Mouse (Mus musculus) limb, embryonic 10.5 days (tissue): ENCODE measurements around the gene Sncg. TPM values are rescaled to one million over a fixed set of nuclear protein-coding genes. Genes with fewer than 3 reads are reported as not detected.

Experiments used
- DNase-seq: peaks from one replicate; pipeline ENCODE4 v3.0.0-alpha.2; 2017; ENCODE audit warnings: low spot score
- H3K27ac ChIP-seq: fragments of 300-500 bp; sonication (generic); 2 replicates; pipeline ENCODE4 v1.5.1; 2016; ENCODE audit warnings: mild to moderate bottlenecking
- H3K27me3 ChIP-seq: fragments of 300-500 bp; sonication (generic); 2 replicates; pipeline ENCODE4 v1.6.1; 2016; ENCODE audit warnings: low read depth, mild to moderate bottlenecking; ENCODE audit not compliant: poor library complexity, severe bottlenecking
- H3K36me3 ChIP-seq: fragments of 300-500 bp; sonication (generic); 2 replicates; pipeline ENCODE4 v1.6.1; 2016; ENCODE audit warnings: mild to moderate bottlenecking, moderate library complexity
- H3K4me1 ChIP-seq: fragments of 300-500 bp; sonication (generic); 2 replicates; pipeline ENCODE4 v1.6.1; 2016
- H3K4me3 ChIP-seq: fragments of 300-500 bp; sonication (generic); 2 replicates; pipeline ENCODE4 v1.5.1; 2016; ENCODE audit warnings: mild to moderate bottlenecking, moderate library complexity
- H3K9me3 ChIP-seq: fragments of 300-500 bp; sonication (generic); replicated peaks from 2 replicates; pipeline ENCODE4 v1.6.1; 2016; ENCODE audit warnings: mild to moderate bottlenecking
- WGBS: fragments of 180-500 bp; shearing (Covaris S2); methylation state at CpG from one replicate; pipeline ENCODE4 v1.1.7; 2016; 5-methylcytosine and 5-hydroxymethylcytosine counted together
- polyA plus RNA-seq: library from polyadenylated mRNA; unstranded; fragments of >200 nt; fragmentation: Nextera tagmentation; extraction: Ambion mirVana; gene quantifications from 2 replicates; pipeline ENCODE4 v1.2.1, GENCODE M21; 2016

Gene Sncg
- polyA plus RNA-seq, 1 experiment from 2014 or later, result 3.8 TPM

DNA sequence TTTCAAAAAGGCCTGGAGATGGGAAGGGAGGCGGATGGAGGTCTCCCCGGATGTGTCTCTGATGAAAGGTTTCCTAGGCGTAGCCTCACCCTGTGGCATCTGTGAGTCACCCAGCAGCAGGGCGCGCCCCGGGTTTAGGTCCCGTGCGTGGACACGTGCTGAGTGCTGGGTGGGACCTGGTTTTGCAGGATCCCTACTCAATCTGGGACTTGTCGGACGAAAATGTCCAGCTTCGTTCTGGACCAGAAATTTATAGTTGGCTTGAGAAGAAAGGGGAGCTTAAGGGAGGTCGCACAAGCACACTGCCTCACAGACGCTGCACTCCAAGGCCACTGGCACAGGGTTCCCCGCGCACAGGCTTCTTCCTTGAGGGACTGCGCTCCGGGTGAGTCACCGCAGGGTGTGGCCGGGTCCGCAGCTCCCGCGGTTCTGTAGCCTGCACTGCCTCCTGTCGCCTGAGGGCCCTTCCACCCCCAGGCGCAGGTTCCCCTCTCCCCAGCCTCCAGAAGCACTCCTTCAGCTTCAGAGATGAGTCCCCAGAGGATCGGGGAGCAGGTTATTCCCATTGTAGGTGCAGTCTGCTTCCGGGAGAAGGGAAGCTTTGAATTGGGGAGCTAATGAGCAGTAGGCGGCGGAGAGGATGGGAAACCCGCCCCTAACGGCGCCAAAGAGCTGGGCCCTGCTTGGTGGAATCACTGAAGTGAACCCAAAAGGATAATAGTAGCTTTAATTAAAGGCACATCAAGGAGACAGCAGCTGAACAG is 10.9 kb downstream of the Sncg start:
- Histone ChIP-seq H3K27ac (no peak overlapping the region), H3K9me3 (no peaks in the 10 kb centered on the region), H3K27me3 (peaks cover 26% of the 10 kb centered on the region), H3K4me1 (peaks cover 14% of the 10 kb centered on the region), H3K36me3 (no peaks in the 10 kb centered on the region), H3K4me3 (peak overlapping the region; percentile 53)
- 3% methylated on average over 32 of the region's 32 CpGs for WGBS
- peak; percentile 63 for DNase-seq

DNA sequence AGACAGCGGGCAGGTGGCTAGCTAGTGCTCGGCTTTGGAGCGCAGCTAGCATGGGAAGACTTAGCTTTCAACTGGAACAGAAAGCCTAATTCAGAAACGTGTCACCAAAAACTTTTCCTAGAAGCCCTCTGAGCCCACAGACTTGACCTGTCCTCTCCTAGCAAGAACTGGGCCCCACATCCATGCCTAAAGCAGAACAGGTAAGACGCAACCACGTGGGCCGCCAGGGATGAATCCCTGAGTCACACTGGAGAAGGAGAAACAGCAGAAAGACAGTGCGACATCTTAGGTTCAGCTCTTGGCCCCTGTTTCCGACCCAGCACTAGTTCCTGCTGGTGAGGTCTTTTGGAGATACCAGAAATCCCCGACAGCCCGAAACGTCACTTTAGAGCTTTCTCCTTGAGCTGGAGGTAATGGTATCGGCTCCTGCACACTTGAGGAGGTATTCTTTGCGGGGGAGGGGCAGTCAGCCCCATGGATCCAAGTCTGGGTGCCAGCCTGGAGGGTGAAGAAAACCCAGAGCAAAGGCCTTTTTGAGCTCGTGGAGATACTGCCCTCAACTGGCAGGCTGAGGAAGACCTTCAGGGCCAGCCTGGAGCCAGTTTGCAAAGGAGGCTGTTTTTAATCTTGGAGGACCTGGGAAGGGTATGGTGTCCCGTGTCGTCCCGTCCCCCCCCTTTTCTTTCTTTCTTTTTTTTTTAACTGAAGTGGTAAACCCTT is 11.7 kb downstream of the Sncg start:
- DNase-seq, result peak; percentile 55
- Histone ChIP-seq H3K9me3 (no peaks in the 10 kb centered on the region), H3K27ac (no peak overlapping the region), H3K4me3 (peak overlapping the region; percentile 53), H3K27me3 (peaks cover 26% of the 10 kb centered on the region), H3K36me3 (no peaks in the 10 kb centered on the region), H3K4me1 (peaks cover 14% of the 10 kb centered on the region)
- WGBS, result 30% methylated on average over 18 of the region's 18 CpGs

DNA sequence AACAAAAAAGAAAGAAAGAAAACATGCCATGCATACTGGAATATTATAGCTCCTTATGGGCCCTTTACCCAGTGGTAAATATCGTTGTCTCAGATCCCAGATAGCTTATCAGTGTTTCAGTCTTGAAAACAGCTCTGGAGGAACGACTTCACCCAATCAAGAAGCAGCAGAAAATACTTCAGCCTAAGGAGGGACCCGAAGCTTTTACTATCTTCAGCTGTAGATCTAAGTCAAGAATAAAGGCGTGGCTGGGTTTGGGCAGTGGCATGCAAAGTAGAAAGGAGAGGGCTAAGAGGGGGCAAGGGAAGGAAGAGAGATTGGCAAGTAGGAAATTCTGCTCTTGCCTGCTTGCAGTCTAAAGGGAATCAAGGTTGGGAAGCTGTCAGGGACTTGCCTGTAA is 12.5 kb downstream of the Sncg start:
- Histone ChIP-seq H3K27me3 (peaks cover 26% of the 10 kb centered on the region), H3K4me3 (no peak overlapping the region), H3K27ac (no peak overlapping the region), H3K9me3 (no peaks in the 10 kb centered on the region), H3K4me1 (peaks cover 14% of the 10 kb centered on the region), H3K36me3 (no peaks in the 10 kb centered on the region)
- no peak for DNase-seq
- WGBS, result 73% methylated on average over 4 of the region's 4 CpGs

DNA sequence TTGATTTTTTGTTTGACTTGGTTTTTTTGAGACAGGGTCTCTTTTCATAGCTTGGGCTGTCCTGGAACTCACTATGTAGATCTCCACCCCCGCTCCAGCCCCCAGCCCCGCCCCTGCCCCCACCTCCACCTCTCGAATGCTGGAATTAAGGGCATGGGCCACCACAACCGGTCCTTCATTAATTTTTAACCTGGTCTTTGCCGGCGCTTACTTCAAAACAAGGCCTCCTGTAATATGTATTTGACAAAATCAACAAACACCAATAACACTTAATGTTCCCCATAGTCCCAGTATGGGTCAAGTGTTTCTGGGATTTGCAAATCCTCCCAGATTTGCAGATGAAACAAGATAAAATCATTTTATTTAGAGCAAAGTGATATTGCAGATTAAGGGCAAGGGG is 14.3 kb downstream of the Sncg start:
- Histone ChIP-seq H3K27me3 (peaks cover 26% of the 10 kb centered on the region), H3K4me1 (peaks cover 15% of the 10 kb centered on the region), H3K4me3 (no peak overlapping the region), H3K9me3 (no peaks in the 10 kb centered on the region), H3K27ac (no peak overlapping the region), H3K36me3 (no peaks in the 10 kb centered on the region)
- 59% methylated on average over 6 of the region's 6 CpGs for WGBS
- DNase-seq, result no peak

GRCm38 (mm10) chr14:34359676-34360244 is 14.8 kb downstream of the Sncg start:
- peaks cover 20% of the 10 kb centered on the region for H3K4me1 ChIP-seq
- no peak for DNase-seq
- no peaks in the 10 kb centered on the region for H3K36me3 ChIP-seq
- H3K9me3 ChIP-seq, result no peaks in the 10 kb centered on the region
- no peak overlapping the region for H3K27ac ChIP-seq
- H3K27me3 ChIP-seq, result peaks cover 26% of the 10 kb centered on the region
- no peak overlapping the region for H3K4me3 ChIP-seq
- WGBS, result 54% methylated on average over 5 of the region's 5 CpGs

DNA sequence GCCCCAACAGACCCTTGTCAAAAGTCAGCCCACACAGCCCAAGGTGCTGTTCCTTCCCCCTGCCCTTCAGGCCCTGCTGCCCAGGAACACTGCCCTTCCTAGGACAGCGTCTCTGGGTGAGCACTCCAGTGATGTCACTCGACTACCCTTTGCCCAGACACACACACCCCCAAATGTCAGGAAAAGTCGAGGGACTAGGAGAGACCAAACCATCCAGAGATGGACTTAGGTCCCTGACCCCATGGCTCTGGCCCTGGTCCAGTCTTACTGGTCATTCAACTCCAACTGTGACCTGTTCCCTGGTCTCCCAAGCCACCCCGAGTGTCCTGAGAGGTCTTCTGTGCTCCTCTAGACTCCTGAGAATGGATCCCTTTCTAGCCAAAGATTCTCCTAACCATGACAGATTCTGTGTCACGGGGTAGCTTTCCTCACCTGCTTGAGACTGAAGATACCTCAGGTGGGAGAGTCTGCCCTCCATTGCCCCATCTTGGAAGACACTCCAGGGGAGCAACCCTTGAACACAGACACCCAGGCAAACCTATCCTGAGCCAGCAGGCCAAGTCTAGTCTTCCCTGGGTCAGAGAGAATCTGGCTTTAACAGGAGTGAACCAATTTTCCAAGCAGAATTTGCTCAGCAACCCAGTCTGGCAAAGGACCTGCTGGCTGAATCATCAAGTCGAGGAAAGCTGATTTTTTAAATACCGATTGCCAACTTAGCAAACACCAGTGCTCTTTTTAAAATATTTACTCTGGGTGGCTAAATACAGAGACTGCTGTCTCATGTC is 16.7 kb downstream of the Sncg start:
- Histone ChIP-seq H3K27me3 (peaks cover 9% of the 10 kb centered on the region), H3K27ac (no peak overlapping the region), H3K36me3 (no peaks in the 10 kb centered on the region), H3K4me3 (no peak overlapping the region), H3K4me1 (peaks cover 10% of the 10 kb centered on the region), H3K9me3 (no peaks in the 10 kb centered on the region)
- no peak for DNase-seq
- WGBS, result 80% methylated on average over 7 of the region's 7 CpGs

DNA sequence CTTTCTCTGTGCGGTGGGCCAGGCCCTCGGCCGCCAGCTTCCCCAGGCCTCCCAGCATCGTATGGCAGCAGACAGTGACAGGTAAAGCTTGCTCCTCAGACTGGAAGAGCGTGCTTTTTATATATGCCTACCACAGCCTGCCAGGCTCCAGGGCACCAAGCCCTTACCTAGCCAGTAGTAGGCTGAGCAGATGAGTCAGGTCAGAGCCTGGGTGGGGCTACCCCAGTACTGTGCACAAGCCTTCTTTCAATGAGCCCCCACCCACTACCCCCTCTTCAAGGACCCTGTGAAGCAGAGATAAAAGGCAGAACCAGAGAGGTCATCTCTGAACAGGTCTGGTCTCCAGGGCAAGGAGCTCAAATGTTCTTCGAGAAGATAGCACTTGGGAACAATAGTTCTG is 19.3 kb downstream of the Sncg start, which contains the start of gene Fam25c:
Gene Fam25c (minus strand): TSS at position 133 of the 400 bp plus-strand sequence.
- Histone ChIP-seq H3K27me3 (no peaks in the 10 kb centered on the region), H3K27ac (no peak within 1 kb of the TSS), H3K9me3 (no peaks in the 10 kb centered on the region), H3K4me1 (peaks cover 7% of the 10 kb centered on the region), H3K4me3 (no peak within 1 kb of the TSS), H3K36me3 (no peaks in the 10 kb centered on the region)
- 82% methylated on average over 6 of the region's 6 CpGs for WGBS
- DNase-seq, result no peak

DNA sequence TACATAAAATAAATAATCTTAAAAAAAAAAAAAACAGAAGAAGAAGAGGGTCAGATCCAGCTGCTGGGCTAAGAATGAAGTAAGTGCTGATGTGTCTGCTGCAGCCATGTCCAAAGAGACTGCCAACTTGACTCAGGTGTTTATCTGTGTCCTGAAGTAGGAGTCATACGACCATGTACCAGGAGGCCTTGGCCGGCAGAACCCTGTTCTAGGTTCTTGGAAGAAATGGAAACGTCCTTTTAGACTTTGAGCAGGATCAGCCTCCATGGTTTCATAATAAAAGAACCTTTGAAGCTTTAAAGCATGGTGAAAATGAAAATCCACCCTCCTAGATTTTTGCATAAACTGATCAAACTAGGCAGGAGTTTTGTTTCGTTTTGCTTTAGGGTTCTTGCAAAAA is 20.1 kb downstream of the Sncg start:
- no peaks in the 10 kb centered on the region for H3K9me3 ChIP-seq
- no peaks in the 10 kb centered on the region for H3K27me3 ChIP-seq
- H3K27ac ChIP-seq, result no peak overlapping the region
- WGBS, result 85% methylated on average over 4 of the region's 4 CpGs
- no peak overlapping the region for H3K4me3 ChIP-seq
- H3K4me1 ChIP-seq, result peaks cover 7% of the 10 kb centered on the region
- no peak for DNase-seq
- no peaks in the 10 kb centered on the region for H3K36me3 ChIP-seq

GRCm38 (mm10) chr14:34353326-34353725 is 21.3 kb downstream of the Sncg start:
- H3K4me1 ChIP-seq, result peaks cover 7% of the 10 kb centered on the region
- no peak overlapping the region for H3K4me3 ChIP-seq
- 95% methylated on average over 3 of the region's 3 CpGs for WGBS

GRCm38 (mm10) chr14:34352523-34352922 is 22.1 kb downstream of the Sncg start:
- H3K4me1 ChIP-seq, result peaks cover 7% of the 10 kb centered on the region
- no peak overlapping the region for H3K27ac ChIP-seq
- no peak for DNase-seq
- no peak overlapping the region for H3K4me3 ChIP-seq
- 68% methylated on average over 6 of the region's 6 CpGs for WGBS
- H3K27me3 ChIP-seq, result no peaks in the 10 kb centered on the region
- no peaks in the 10 kb centered on the region for H3K9me3 ChIP-seq
- no peaks in the 10 kb centered on the region for H3K36me3 ChIP-seq

More at GRCm38 (mm10) chr14:34353326-34353725, 21.3 kb downstream of the Sncg start:
- H3K36me3 ChIP-seq, result no peaks in the 10 kb centered on the region
- no peaks in the 10 kb centered on the region for H3K27me3 ChIP-seq
- H3K9me3 ChIP-seq, result no peaks in the 10 kb centered on the region
- no peak for DNase-seq
- no peak overlapping the region for H3K27ac ChIP-seq

DNA sequence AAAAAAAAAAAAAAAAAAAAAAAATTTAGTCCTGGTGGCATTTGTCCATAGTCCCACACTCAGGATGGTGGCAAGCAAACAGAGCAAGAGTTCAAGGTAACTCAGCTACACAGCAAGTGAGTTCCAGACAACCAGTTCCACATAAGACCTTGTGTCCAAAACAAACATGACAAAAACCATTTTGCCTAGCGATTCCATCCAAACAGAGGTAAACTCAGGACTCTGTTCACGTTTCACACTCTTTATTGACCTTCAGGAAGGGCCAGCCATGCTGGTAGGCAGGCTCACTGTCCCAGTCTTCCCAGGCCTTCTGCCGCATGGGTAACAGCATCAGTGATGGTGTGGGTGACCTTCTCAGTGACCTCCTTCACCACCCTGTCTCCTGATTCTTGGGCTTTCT is 22.9 kb downstream of the Sncg start:
- 75% methylated on average over 3 of the region's 3 CpGs for WGBS
- H3K4me3 ChIP-seq, result no peak overlapping the region
- H3K4me1 ChIP-seq, result peaks cover 7% of the 10 kb centered on the region
- H3K27ac ChIP-seq, result no peak overlapping the region
- H3K36me3 ChIP-seq, result no peaks in the 10 kb centered on the region
- no peaks in the 10 kb centered on the region for H3K27me3 ChIP-seq
- H3K9me3 ChIP-seq, result no peaks in the 10 kb centered on the region
- no peak for DNase-seq

DNA sequence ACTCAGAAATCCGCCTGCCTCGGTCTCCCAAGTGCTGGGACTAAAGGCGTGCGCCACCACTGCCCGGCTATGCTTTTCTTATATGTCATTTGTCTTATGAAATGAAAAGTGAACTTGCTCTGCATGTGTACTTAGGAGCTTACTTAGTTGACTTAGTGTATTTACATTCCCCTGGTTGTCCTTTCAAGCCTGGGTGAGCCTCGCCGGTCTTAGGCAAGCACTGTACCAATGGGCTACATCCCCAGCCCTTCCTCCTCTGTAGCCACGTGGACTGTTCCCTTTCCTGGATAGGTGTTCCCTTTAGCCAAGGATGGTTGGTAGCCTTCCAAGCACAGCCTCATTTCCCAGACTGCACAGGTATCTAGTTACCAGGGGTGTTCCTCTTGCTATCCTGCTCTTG is 25.6 kb downstream of the Sncg start:
- 89% methylated on average over 8 of the region's 8 CpGs for WGBS
- Histone ChIP-seq H3K4me3 (no peak overlapping the region), H3K27ac (no peak overlapping the region), H3K4me1 (no peaks in the 10 kb centered on the region), H3K36me3 (peaks cover 14% of the 10 kb centered on the region), H3K27me3 (no peaks in the 10 kb centered on the region), H3K9me3 (no peaks in the 10 kb centered on the region)
- DNase-seq, result no peak
